Mouse (Mus musculus) heart, embryonic 10.5 days (tissue): ENCODE results near the gene Arrdc4. TPM values are rescaled to one million over a fixed set of nuclear protein-coding genes. Genes with fewer than 3 reads are reported as not detected.

Experiments used
- DNase-seq: peaks from one replicate; pipeline ENCODE4 v3.0.0-alpha.2; 2017; ENCODE audit warnings: low spot score
- H3K27ac ChIP-seq: fragments of 300-500 bp; sonication (generic); 2 replicates; pipeline ENCODE4 v1.5.1; 2016; ENCODE audit warnings: mild to moderate bottlenecking
- H3K27me3 ChIP-seq: fragments of 300-500 bp; sonication (generic); 2 replicates; pipeline ENCODE4 v1.6.1; 2016; ENCODE audit warnings: mild to moderate bottlenecking; ENCODE audit not compliant: poor library complexity, insufficient read depth, severe bottlenecking
- H3K36me3 ChIP-seq: fragments of 300-500 bp; sonication (generic); 2 replicates; pipeline ENCODE4 v1.6.1; 2016; ENCODE audit warnings: mild to moderate bottlenecking, moderate library complexity
- H3K4me1 ChIP-seq: fragments of 300-500 bp; sonication (generic); 2 replicates; pipeline ENCODE4 v1.6.1; 2016; ENCODE audit warnings: mild to moderate bottlenecking
- H3K4me3 ChIP-seq: fragments of 300-500 bp; sonication (generic); 2 replicates; pipeline ENCODE4 v1.5.1; 2016; ENCODE audit warnings: mild to moderate bottlenecking, moderate library complexity
- H3K9me3 ChIP-seq: fragments of 300-500 bp; sonication (generic); 2 replicates; pipeline ENCODE4 v1.6.1; 2016; ENCODE audit warnings: mild to moderate bottlenecking, moderate library complexity
- WGBS: fragments of 180-500 bp; shearing (Covaris S2); methylation state at CpG from one replicate; pipeline ENCODE4 v1.1.7; 2016; 5-methylcytosine and 5-hydroxymethylcytosine counted together
- polyA plus RNA-seq: library from polyadenylated mRNA; unstranded; fragments of >200 nt; fragmentation: Nextera tagmentation; extraction: Ambion mirVana; gene quantifications from 2 replicates; pipeline ENCODE4 v1.2.1, GENCODE M21; 2016

Arrdc4 gene
- polyA plus RNA-seq, 1 experiment from 2014 or later = 15.2 TPM

DNA sequence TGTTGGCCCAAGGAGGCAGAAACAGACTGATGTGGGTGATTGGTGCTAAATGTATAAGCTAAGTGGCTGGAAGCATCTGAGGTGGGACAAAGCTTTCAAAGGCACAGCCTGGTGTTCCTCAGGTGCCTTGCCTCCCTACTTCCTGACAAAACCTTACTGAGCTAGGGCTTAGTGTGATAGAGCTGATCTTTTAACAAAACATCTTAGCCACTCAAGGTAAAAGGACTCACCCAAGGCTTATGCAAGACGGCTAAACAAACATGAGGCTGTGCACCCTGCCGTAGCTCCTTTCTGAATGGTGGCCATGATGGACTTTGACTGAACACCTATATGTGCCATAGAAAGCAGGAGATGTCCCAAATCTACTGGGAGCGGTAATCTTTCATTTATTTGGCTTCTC lies 51.7 kb downstream of the Arrdc4 start:
- Histone ChIP-seq H3K9me3 (no peaks in the 10 kb centered on the region), H3K27me3 (no peaks in the 10 kb centered on the region), H3K4me1 (peaks cover 5% of the 10 kb centered on the region; the same call in 1 of the 2 replicates), H3K4me3 (no peak overlapping the region), H3K36me3 (no peaks in the 10 kb centered on the region), H3K27ac (no peak overlapping the region)
- DNase-seq = no peak
- WGBS = 89% methylated on average over 3 of the region's 3 CpGs

DNA sequence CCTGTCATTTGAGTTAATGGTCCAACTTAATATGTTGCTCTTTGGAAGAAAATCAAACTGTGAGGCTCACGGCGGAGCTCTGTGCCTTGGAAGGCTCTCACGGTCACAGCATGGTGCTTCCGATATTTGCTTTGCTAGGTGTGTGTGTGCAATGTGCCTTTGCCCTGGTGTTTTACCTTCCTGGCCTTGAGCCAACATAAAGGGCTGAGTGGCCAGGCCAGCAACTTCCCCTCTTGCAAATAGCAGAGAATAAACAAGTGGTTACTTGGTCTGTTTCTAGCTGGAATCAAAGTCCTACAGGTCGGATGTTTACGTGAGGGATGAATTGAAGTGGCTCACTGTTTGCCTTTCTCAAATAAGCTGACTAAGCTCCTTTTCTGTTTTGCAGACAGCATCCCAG lies 52.1 kb downstream of the Arrdc4 start:
- H3K36me3 ChIP-seq = no peaks in the 10 kb centered on the region
- WGBS = 80% methylated on average over 6 of the region's 6 CpGs
- peaks cover 5% of the 10 kb centered on the region; the same call in 1 of the 2 replicates for H3K4me1 ChIP-seq
- H3K27me3 ChIP-seq = no peaks in the 10 kb centered on the region
- no peak overlapping the region for H3K4me3 ChIP-seq
- no peak for DNase-seq
- H3K9me3 ChIP-seq = no peaks in the 10 kb centered on the region
- H3K27ac ChIP-seq = no peak overlapping the region

DNA sequence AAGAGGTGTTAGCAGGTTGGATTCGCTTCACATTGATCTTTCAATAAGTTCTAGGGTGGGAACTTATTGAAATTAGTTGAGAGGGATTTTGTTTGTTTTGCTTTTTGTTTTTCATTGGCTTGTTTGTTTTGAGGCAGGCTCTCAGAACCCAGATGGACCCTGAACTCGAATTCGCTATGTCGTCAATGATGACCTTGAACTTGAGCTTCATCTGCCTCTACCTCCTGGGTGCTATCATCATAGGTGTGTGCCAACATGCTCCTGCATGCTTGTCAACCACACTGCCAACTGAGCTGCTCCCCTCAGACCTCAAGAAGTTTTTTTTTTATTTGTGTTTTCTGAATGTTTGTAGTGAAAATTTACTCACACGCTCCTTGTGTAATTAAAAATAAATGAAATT lies 52.6 kb downstream of the Arrdc4 start:
- DNase-seq = no peak
- H3K9me3 ChIP-seq = no peaks in the 10 kb centered on the region
- H3K27me3 ChIP-seq = no peaks in the 10 kb centered on the region
- H3K4me3 ChIP-seq = no peak overlapping the region
- no peaks in the 10 kb centered on the region for H3K36me3 ChIP-seq
- H3K27ac ChIP-seq = no peak overlapping the region
- WGBS = 86% methylated on average over 5 of the region's 5 CpGs
- peaks cover 5% of the 10 kb centered on the region; the same call in 1 of the 2 replicates for H3K4me1 ChIP-seq

DNA sequence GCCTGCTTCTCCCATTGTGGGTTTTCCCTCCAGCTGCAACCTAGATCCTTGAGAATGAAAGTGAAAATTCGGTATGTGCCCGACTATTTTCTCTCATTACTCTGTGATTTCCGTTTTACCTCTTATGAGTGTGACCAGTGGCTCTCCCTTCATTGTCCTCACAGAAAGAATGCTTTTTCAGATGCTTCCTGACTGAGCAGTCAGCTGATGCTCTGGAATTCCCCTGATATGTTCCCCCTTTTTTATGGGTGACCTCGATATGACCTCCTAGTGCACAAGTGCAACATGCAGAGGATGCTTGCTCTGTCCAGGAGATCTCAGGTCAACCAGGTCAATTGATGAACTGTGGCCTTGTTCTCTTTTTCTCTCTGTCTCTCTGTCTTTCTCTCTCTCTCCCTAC lies 56.3 kb downstream of the Arrdc4 start:
- H3K27me3 ChIP-seq = no peaks in the 10 kb centered on the region
- no peak overlapping the region for H3K4me3 ChIP-seq
- no peaks in the 10 kb centered on the region for H3K36me3 ChIP-seq
- H3K9me3 ChIP-seq = no peaks in the 10 kb centered on the region
- 69% methylated on average over 4 of the region's 4 CpGs for WGBS
- peak; percentile 57 for DNase-seq
- H3K27ac ChIP-seq = no peak overlapping the region; the same call in 1 of the 2 replicates
- H3K4me1 ChIP-seq = peaks cover 5% of the 10 kb centered on the region; the same call in 1 of the 2 replicates

DNA sequence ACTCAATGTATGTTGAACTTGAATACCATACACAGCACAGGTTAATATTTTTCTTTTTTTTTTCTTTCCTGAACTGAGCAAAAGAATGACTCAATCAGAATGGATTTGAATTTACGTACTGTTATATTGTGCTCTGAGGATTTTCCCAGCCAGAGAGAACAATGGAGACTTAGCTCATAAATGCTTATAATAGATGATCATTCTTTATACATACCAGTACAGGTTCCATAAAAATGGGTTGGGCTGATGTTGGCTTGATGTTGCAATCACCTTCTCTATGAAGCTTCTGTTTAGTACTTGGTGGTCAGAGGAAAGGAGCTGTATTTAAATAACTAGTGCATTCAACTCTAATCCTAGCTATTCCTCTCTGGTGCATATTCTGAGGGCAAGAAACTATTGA lies 57.6 kb downstream of the Arrdc4 start:
- peaks cover 5% of the 10 kb centered on the region; the same call in 1 of the 2 replicates for H3K4me1 ChIP-seq
- no peak overlapping the region for H3K4me3 ChIP-seq
- no peaks in the 10 kb centered on the region for H3K36me3 ChIP-seq
- H3K27ac ChIP-seq = no peak overlapping the region
- no peaks in the 10 kb centered on the region for H3K9me3 ChIP-seq
- no peaks in the 10 kb centered on the region for H3K27me3 ChIP-seq
- DNase-seq = no peak
- 90% methylated on average over 1 of the region's 1 CpGs for WGBS

DNA sequence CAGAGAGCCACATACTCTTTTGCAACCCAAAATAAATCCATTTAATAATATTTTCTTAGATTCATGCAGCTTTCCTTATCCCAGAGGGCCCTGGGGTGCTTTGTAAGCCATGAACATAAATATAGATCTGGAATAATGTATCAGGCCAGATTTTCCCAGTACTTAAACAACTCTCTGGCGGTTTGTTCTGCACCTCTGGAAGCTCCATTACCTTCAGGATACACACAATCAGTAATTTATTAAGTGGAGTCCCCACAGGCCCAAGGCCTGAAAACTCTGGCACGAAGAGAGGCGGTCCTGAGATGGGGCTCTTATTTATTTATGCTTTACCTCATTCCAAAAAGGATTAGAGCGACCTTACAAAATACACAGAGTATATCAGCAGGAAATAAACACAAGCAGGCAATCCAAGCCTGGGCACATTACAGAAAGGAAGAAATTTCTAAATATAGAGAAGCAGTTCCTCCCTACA lies 61.9 kb downstream of the Arrdc4 start:
- H3K9me3 ChIP-seq = no peaks in the 10 kb centered on the region
- H3K36me3 ChIP-seq = no peaks in the 10 kb centered on the region
- H3K27me3 ChIP-seq = no peaks in the 10 kb centered on the region
- no peak for DNase-seq
- H3K4me1 ChIP-seq = no peaks in the 10 kb centered on the region; the same call in 1 of the 2 replicates
- H3K27ac ChIP-seq = no peak overlapping the region
- no peak overlapping the region for H3K4me3 ChIP-seq
- 72% methylated on average over 4 of the region's 4 CpGs for WGBS
